Mouse (Mus musculus) hindbrain, embryonic 13.5 days (tissue): ENCODE measurements at regions not wholly inside any gene's neighbourhood (a gene's known extent, or its start where the extent isn't known, plus 50 kb on each side); places are given as distances from the start of the nearest gene placed in this dataset.
"Not testable (repeated sequence)": the region's sequence is repeated elsewhere in the genome, so short reads cannot be mapped to it uniquely, and the experiment has no call there.

Source experiments
- ATAC-seq: fragments of 200-750 bp; cut with Nextera tagmentation; 2 replicates; pipeline ENCODE4 v1.8.0; 2017; ENCODE audit warnings: moderate TSS enrichment; ENCODE audit not compliant: low FRiP score
- H3K27ac ChIP-seq: fragments of 300-500 bp; sonication (generic); 2 replicates; pipeline ENCODE4 v1.5.1; 2015; ENCODE audit warnings: inconsistent platforms, mild to moderate bottlenecking, moderate library complexity
- H3K27me3 ChIP-seq: fragments of 300-500 bp; sonication (generic); 2 replicates; pipeline ENCODE4 v1.6.1; 2015; ENCODE audit warnings: mild to moderate bottlenecking, inconsistent platforms
- H3K36me3 ChIP-seq: fragments of 300-500 bp; sonication (generic); 2 replicates; pipeline ENCODE4 v1.6.1; 2015; ENCODE audit warnings: mild to moderate bottlenecking, inconsistent platforms
- H3K4me1 ChIP-seq: fragments of 300-500 bp; sonication (generic); replicated peaks from 2 replicates; pipeline ENCODE4 v1.6.1; 2015; ENCODE audit warnings: inconsistent platforms
- H3K4me2 ChIP-seq: fragments of 300-500 bp; sonication (generic); 2 replicates; pipeline ENCODE4 v1.6.1; 2015; ENCODE audit warnings: inconsistent platforms, mild to moderate bottlenecking, moderate library complexity
- H3K4me3 ChIP-seq: fragments of 300-500 bp; sonication (generic); 2 replicates; pipeline ENCODE4 v1.5.1; 2015; ENCODE audit warnings: mild to moderate bottlenecking, inconsistent platforms
- H3K9ac ChIP-seq: fragments of 300-500 bp; sonication (generic); 2 replicates; pipeline ENCODE4 v1.6.1; 2015; ENCODE audit warnings: mild to moderate bottlenecking, inconsistent platforms
- H3K9me3 ChIP-seq: fragments of 300-500 bp; sonication (generic); 2 replicates; pipeline ENCODE4 v1.6.1; 2016; ENCODE audit warnings: inconsistent platforms
- WGBS: fragments of 180-500 bp; shearing (Covaris S2); methylation state at CpG from one replicate; pipeline ENCODE4 v1.1.7; 2015; 5-methylcytosine and 5-hydroxymethylcytosine counted together

GRCm38 (mm10) chr3:41504867-41505266, 50.7 kb upstream of the Jade1 start:
- Histone ChIP-seq H3K9me3 (no peaks in the 10 kb centered on the region), H3K4me2 (no peak overlapping the region), H3K4me3 (no peak overlapping the region), H3K4me1 (no peaks in the 10 kb centered on the region), H3K27me3 (no peaks in the 10 kb centered on the region), H3K36me3 (no peaks in the 10 kb centered on the region), H3K27ac (no peak overlapping the region), H3K9ac (no peak overlapping the region)
- no peak for ATAC-seq
- WGBS = 92% methylated on average over 4 of the region's 4 CpGs

- WGBS = 87% methylated on average over 3 of the region's 3 CpGs
- ATAC-seq = no peak
- H3K27ac ChIP-seq = no peak overlapping the region
- no peaks in the 10 kb centered on the region for H3K4me1 ChIP-seq
- no peak overlapping the region for H3K4me3 ChIP-seq
- no peaks in the 10 kb centered on the region for H3K36me3 ChIP-seq
- H3K9me3 ChIP-seq = no peaks in the 10 kb centered on the region
- H3K4me2 ChIP-seq = no peak overlapping the region
- H3K9ac ChIP-seq = no peak overlapping the region
- H3K27me3 ChIP-seq = no peaks in the 10 kb centered on the region
Measured at GRCm38 (mm10) chr3:41502161-41502560, 53.4 kb upstream of the Jade1 start.

GRCm38 (mm10) chr3:41501639-41502038, 53.9 kb upstream of the Jade1 start:
- H3K9ac ChIP-seq, H3K9me3 ChIP-seq, ATAC-seq, H3K4me3 ChIP-seq, H3K4me1 ChIP-seq, H3K27ac ChIP-seq, H3K27me3 ChIP-seq, H3K4me2 ChIP-seq, H3K36me3 ChIP-seq: not testable (repeated sequence)
- 83% methylated on average over 6 of the region's 6 CpGs for WGBS

- no peaks in the 10 kb centered on the region for H3K27me3 ChIP-seq
- H3K4me1 ChIP-seq = no peaks in the 10 kb centered on the region
- H3K9ac ChIP-seq = no peak overlapping the region
- H3K9me3 ChIP-seq = no peaks in the 10 kb centered on the region
- H3K4me3 ChIP-seq = no peak overlapping the region
- WGBS = 84% methylated on average over 6 of the region's 6 CpGs
- no peak for ATAC-seq
- H3K4me2 ChIP-seq = no peak overlapping the region
- H3K27ac ChIP-seq = no peak overlapping the region
- no peaks in the 10 kb centered on the region for H3K36me3 ChIP-seq
Measured at GRCm38 (mm10) chr3:41501124-41501523, 54.4 kb upstream of the Jade1 start.

- no peaks in the 10 kb centered on the region for H3K27me3 ChIP-seq
- no peak overlapping the region for H3K4me2 ChIP-seq
- ATAC-seq = no peak
- no peaks in the 10 kb centered on the region for H3K36me3 ChIP-seq
- no peak overlapping the region for H3K27ac ChIP-seq
- WGBS = 93% methylated on average over 2 of the region's 2 CpGs
- no peaks in the 10 kb centered on the region for H3K4me1 ChIP-seq
- H3K9ac ChIP-seq = no peak overlapping the region
- H3K9me3 ChIP-seq = no peaks in the 10 kb centered on the region
- H3K4me3 ChIP-seq = no peak overlapping the region
Measured at GRCm38 (mm10) chr3:41499680-41500079, 55.9 kb upstream of the Jade1 start.

- no peak for ATAC-seq
- Histone ChIP-seq H3K27ac (no peak overlapping the region), H3K4me2 (no peak overlapping the region), H3K9ac (no peak overlapping the region), H3K27me3 (no peaks in the 10 kb centered on the region), H3K36me3 (no peaks in the 10 kb centered on the region), H3K9me3 (no peaks in the 10 kb centered on the region), H3K4me3 (no peak overlapping the region), H3K4me1 (no peaks in the 10 kb centered on the region)
- 82% methylated on average over 7 of the region's 7 CpGs for WGBS
Measured at GRCm38 (mm10) chr3:41498791-41499190, 56.7 kb upstream of the Jade1 start.

- WGBS = 78% methylated on average over 8 of the region's 8 CpGs
- no peaks in the 10 kb centered on the region for H3K36me3 ChIP-seq
- no peak overlapping the region for H3K4me3 ChIP-seq
- no peak for ATAC-seq
- no peak overlapping the region for H3K4me2 ChIP-seq
- H3K4me1 ChIP-seq = no peaks in the 10 kb centered on the region
- no peak overlapping the region for H3K27ac ChIP-seq
- H3K9me3 ChIP-seq = no peaks in the 10 kb centered on the region
- no peak overlapping the region for H3K9ac ChIP-seq
- H3K27me3 ChIP-seq = no peaks in the 10 kb centered on the region
Measured at GRCm38 (mm10) chr3:41497771-41498170, 57.8 kb upstream of the Jade1 start.

- H3K9ac ChIP-seq = no peak overlapping the region
- no peaks in the 10 kb centered on the region for H3K4me1 ChIP-seq
- no peak overlapping the region for H3K4me3 ChIP-seq
- no peaks in the 10 kb centered on the region for H3K9me3 ChIP-seq
- no peak overlapping the region for H3K4me2 ChIP-seq
- no peaks in the 10 kb centered on the region for H3K27me3 ChIP-seq
- ATAC-seq = no peak
- 64% methylated on average over 12 of the region's 13 CpGs for WGBS
- no peak overlapping the region for H3K27ac ChIP-seq
- no peaks in the 10 kb centered on the region for H3K36me3 ChIP-seq
Measured at GRCm38 (mm10) chr3:41496931-41497710, 58.4 kb upstream of the Jade1 start.

- Histone ChIP-seq H3K27me3 (no peaks in the 10 kb centered on the region), H3K4me2 (no peak overlapping the region), H3K9me3 (no peaks in the 10 kb centered on the region), H3K4me1 (no peaks in the 10 kb centered on the region), H3K27ac (no peak overlapping the region), H3K4me3 (no peak overlapping the region), H3K9ac (no peak overlapping the region), H3K36me3 (no peaks in the 10 kb centered on the region)
- WGBS = 79% methylated on average over 3 of the region's 3 CpGs
- no peak for ATAC-seq
Measured at GRCm38 (mm10) chr3:41495893-41496292, 59.6 kb upstream of the Jade1 start.

- H3K27me3 ChIP-seq = no peaks in the 10 kb centered on the region
- no peaks in the 10 kb centered on the region for H3K9me3 ChIP-seq
- no peak overlapping the region for H3K4me3 ChIP-seq
- no peak overlapping the region for H3K27ac ChIP-seq
- H3K9ac ChIP-seq = no peak overlapping the region
- no peaks in the 10 kb centered on the region for H3K36me3 ChIP-seq
- WGBS = 83% methylated on average over 5 of the region's 5 CpGs
- no peak overlapping the region for H3K4me2 ChIP-seq
- H3K4me1 ChIP-seq = no peaks in the 10 kb centered on the region
- ATAC-seq = no peak
Measured at GRCm38 (mm10) chr3:41495097-41495496, 60.4 kb upstream of the Jade1 start.

- H3K36me3 ChIP-seq = no peaks in the 10 kb centered on the region
- WGBS = 94% methylated on average over 7 of the region's 7 CpGs
Measured at GRCm38 (mm10) chr3:41493472-41493871, 62.1 kb upstream of the Jade1 start.

GRCm38 (mm10) chr3:41492727-41493392, 62.7 kb upstream of the Jade1 start:
- Histone ChIP-seq H3K27me3 (no peaks in the 10 kb centered on the region), H3K9me3 (no peaks in the 10 kb centered on the region), H3K4me1 (no peaks in the 10 kb centered on the region), H3K27ac (no peak overlapping the region), H3K36me3 (no peaks in the 10 kb centered on the region), H3K4me2 (no peak overlapping the region), H3K4me3 (no peak overlapping the region), H3K9ac (no peak overlapping the region)
- 91% methylated on average over 13 of the region's 13 CpGs for WGBS
- ATAC-seq = no peak

More at GRCm38 (mm10) chr3:41493472-41493871, 62.1 kb upstream of the Jade1 start:
- no peaks in the 10 kb centered on the region for H3K9me3 ChIP-seq
- H3K4me2 ChIP-seq = no peak overlapping the region
- H3K4me3 ChIP-seq = no peak overlapping the region
- H3K27me3 ChIP-seq = no peaks in the 10 kb centered on the region
- no peak overlapping the region for H3K9ac ChIP-seq
- no peak overlapping the region for H3K27ac ChIP-seq
- ATAC-seq = no peak
- no peaks in the 10 kb centered on the region for H3K4me1 ChIP-seq
